Mouse (Mus musculus) forebrain, embryonic 11.5 days (tissue): ENCODE results near the gene Rnf149. TPM values are rescaled to one million over a fixed set of nuclear protein-coding genes. Genes with fewer than 3 reads are reported as not detected.

Experiments
- ATAC-seq: fragments of 200-750 bp; cut with Nextera tagmentation; replicated peaks from 2 replicates; pipeline ENCODE4 v1.8.0; 2017; ENCODE audit warnings: moderate TSS enrichment; ENCODE audit not compliant: low FRiP score
- DNase-seq: peaks from one replicate; pipeline ENCODE4 v3.0.0-alpha.2; 2017; ENCODE audit warnings: low spot score
- H3K27ac ChIP-seq: fragments of 300-500 bp; sonication (generic); 2 replicates; pipeline ENCODE4 v1.5.1; 2014; ENCODE audit warnings: low read depth, low read length
- H3K27me3 ChIP-seq: fragments of 300-500 bp; sonication (generic); 2 replicates; pipeline ENCODE4 v1.6.1; 2014; ENCODE audit warnings: mild to moderate bottlenecking, low read length, mixed read lengths; ENCODE audit not compliant: control insufficient read depth, insufficient read depth
- H3K36me3 ChIP-seq: fragments of 300-500 bp; sonication (generic); 2 replicates; pipeline ENCODE4 v1.6.1; 2014; ENCODE audit warnings: mild to moderate bottlenecking, low read length, moderate library complexity, mixed read lengths; ENCODE audit not compliant: control insufficient read depth, insufficient read depth
- H3K4me1 ChIP-seq: fragments of 300-500 bp; sonication (generic); replicated peaks from 2 replicates; pipeline ENCODE4 v1.6.1; 2014; ENCODE audit warnings: low read length, mixed read lengths; ENCODE audit not compliant: control insufficient read depth, insufficient read depth
- H3K4me2 ChIP-seq: fragments of 300-500 bp; sonication (generic); 2 replicates; pipeline ENCODE4 v1.6.1; 2014; ENCODE audit warnings: low read depth, mild to moderate bottlenecking, low read length, moderate library complexity, mixed read lengths; ENCODE audit not compliant: severe bottlenecking
- H3K4me3 ChIP-seq: fragments of 300-500 bp; sonication (generic); 2 replicates; pipeline ENCODE4 v1.5.1; 2014; ENCODE audit warnings: low read depth, low read length
- H3K9ac ChIP-seq: fragments of 300-500 bp; sonication (generic); 2 replicates; pipeline ENCODE4 v1.6.1; 2014; ENCODE audit warnings: low read length
- H3K9me3 ChIP-seq: fragments of 300-500 bp; sonication (generic); 2 replicates; pipeline ENCODE4 v1.6.1; 2016; ENCODE audit warnings: low read length, mixed read lengths; ENCODE audit not compliant: control insufficient read depth
- WGBS: fragments of 180-500 bp; shearing (Covaris S2); extraction: QIAGEN DNeasy Blood & Tissue Kit; methylation state at CpG from one replicate; pipeline ENCODE4 v1.1.7; 2014; 5-methylcytosine and 5-hydroxymethylcytosine counted together
- polyA plus RNA-seq: library from polyadenylated mRNA; unstranded; fragments of >200 nt; fragmentation: Nextera tagmentation; extraction: Ambion mirVana; gene quantifications from 2 replicates; pipeline ENCODE4 v1.2.1, GENCODE M21; 2014

Gene Rnf149
- polyA plus RNA-seq, 1 experiment from 2014 or later = 26.6 TPM

- Histone ChIP-seq H3K4me3 (no peak overlapping the region), H3K36me3 (no peaks in the 10 kb centered on the region), H3K9me3 (no peaks in the 10 kb centered on the region), H3K4me1 (no peaks in the 10 kb centered on the region), H3K27me3 (no peaks in the 10 kb centered on the region), H3K4me2 (no peak overlapping the region), H3K9ac (no peak overlapping the region), H3K27ac (no peak overlapping the region)
- WGBS = 62% methylated on average over 4 of the region's 4 CpGs
- DNase-seq (no peak), ATAC-seq (no peak)
These were observed 46.2 kb downstream of the Rnf149 start for GRCm38 (mm10) chr1:39531036-39531435.

- ATAC-seq (no peak), DNase-seq (peak; percentile 76)
- 41% methylated on average over 13 of the region's 13 CpGs for WGBS
- Histone ChIP-seq H3K9me3 (no peaks in the 10 kb centered on the region), H3K4me3 (no peak overlapping the region), H3K27me3 (no peaks in the 10 kb centered on the region), H3K4me2 (no peak overlapping the region), H3K27ac (no peak overlapping the region), H3K36me3 (no peaks in the 10 kb centered on the region), H3K9ac (no peak overlapping the region), H3K4me1 (no peaks in the 10 kb centered on the region)
These were observed 46.8 kb downstream of the Rnf149 start for GRCm38 (mm10) chr1:39530258-39530943.

GRCm38 (mm10) chr1:39528319-39528718 lies 48.9 kb downstream of the Rnf149 start:
- no peak overlapping the region for H3K4me2 ChIP-seq
- H3K9ac ChIP-seq = no peak overlapping the region
- H3K27ac ChIP-seq = no peak overlapping the region
- ATAC-seq (no peak), DNase-seq (no peak)
- no peaks in the 10 kb centered on the region for H3K4me1 ChIP-seq
- no peaks in the 10 kb centered on the region for H3K27me3 ChIP-seq
- no peaks in the 10 kb centered on the region for H3K9me3 ChIP-seq
- WGBS = 43% methylated on average over 6 of the region's 6 CpGs
- no peaks in the 10 kb centered on the region for H3K36me3 ChIP-seq
- no peak overlapping the region for H3K4me3 ChIP-seq

GRCm38 (mm10) chr1:39527432-39527831 lies 49.8 kb downstream of the Rnf149 start:
- Histone ChIP-seq H3K4me1 (no peaks in the 10 kb centered on the region), H3K9me3 (no peaks in the 10 kb centered on the region), H3K36me3 (no peaks in the 10 kb centered on the region), H3K27me3 (no peaks in the 10 kb centered on the region), H3K27ac (no peak overlapping the region), H3K9ac (no peak overlapping the region), H3K4me2 (no peak overlapping the region), H3K4me3 (no peak overlapping the region)
- WGBS = 8% methylated on average over 7 of the region's 7 CpGs
- ATAC-seq = no peak
- DNase-seq = peak; percentile 89

DNA sequence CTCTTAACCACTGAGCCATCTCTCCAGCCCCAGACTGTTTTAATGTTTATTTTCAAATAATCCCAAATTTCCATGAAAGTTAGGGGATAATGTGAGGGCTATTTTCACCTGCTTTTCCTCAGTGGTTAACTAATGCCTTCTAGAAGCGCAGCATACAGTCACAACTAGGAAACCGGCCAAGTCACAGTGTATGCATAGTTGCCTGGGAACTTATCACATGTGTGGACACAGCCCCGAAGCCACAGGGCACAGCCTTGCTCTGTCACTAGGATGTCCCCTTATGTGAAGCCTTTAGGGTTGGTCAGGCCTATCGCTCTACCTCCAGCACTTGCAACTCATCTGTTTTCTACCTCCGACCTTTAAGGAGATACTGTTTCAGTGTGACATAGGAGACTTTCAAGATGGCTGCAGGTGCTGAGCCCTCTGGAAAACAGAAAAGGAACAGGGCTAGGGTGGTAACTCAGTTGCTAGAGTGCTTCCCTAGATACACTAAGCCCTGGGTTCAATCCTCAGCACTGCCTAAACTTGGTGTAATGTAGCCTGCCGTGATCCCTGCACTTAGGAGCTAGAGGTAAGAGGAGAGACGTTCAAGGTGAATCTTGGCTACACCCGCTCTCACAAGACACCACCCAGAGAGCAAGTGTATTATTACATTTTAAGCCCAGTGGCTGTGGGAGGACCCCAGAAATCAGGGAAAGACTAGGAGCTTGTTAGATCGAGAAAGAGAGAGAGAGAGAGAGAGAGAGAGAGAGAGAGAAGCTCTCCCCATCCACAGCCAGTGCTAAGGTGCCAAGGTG lies 50.6 kb downstream of the Rnf149 start:
- no peaks in the 10 kb centered on the region for H3K4me1 ChIP-seq
- WGBS = 87% methylated on average over 9 of the region's 9 CpGs

GRCm38 (mm10) chr1:39525763-39526162 lies 51.4 kb downstream of the Rnf149 start:
- no peaks in the 10 kb centered on the region for H3K9me3 ChIP-seq
- ATAC-seq (no peak), DNase-seq (no peak)
- no peaks in the 10 kb centered on the region for H3K36me3 ChIP-seq
- H3K27ac ChIP-seq = no peak overlapping the region
- no peaks in the 10 kb centered on the region for H3K27me3 ChIP-seq
- H3K9ac ChIP-seq = no peak overlapping the region
- no peaks in the 10 kb centered on the region for H3K4me1 ChIP-seq
- H3K4me2 ChIP-seq = no peak overlapping the region
- 84% methylated on average over 7 of the region's 7 CpGs for WGBS
- no peak overlapping the region for H3K4me3 ChIP-seq

More for the DNA sequence above, 50.6 kb downstream of the Rnf149 start:
- no peaks in the 10 kb centered on the region for H3K9me3 ChIP-seq
- ATAC-seq (no peak), DNase-seq (no peak)
- H3K36me3 ChIP-seq = no peaks in the 10 kb centered on the region
- H3K4me3 ChIP-seq = no peak overlapping the region
- no peak overlapping the region for H3K9ac ChIP-seq
- H3K27me3 ChIP-seq = no peaks in the 10 kb centered on the region
- H3K4me2 ChIP-seq = no peak overlapping the region
- no peak overlapping the region for H3K27ac ChIP-seq

DNA sequence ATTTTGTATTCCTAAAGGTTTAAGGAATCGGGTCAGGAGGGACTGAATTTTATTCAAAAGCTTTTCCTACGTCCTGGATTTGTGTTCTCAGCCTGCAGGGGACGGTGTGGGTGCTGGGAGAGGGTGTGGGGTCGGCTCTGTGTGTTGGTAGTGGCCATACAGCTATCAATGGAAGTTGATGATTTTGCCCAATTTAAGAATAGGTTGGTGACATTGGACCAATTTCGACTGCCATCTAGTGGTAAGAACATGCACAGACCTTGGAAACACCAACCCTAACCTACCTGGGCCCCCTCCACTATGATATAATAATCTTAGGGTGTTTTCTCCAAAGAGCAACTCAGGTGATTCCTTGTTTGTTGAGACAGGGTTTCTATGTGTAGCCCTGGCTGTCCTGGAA lies 54.7 kb downstream of the Rnf149 start:
- no peak overlapping the region for H3K4me3 ChIP-seq
- 30% methylated on average over 5 of the region's 5 CpGs for WGBS
- no peak overlapping the region for H3K9ac ChIP-seq
- H3K27ac ChIP-seq = no peak overlapping the region
- H3K36me3 ChIP-seq = no peaks in the 10 kb centered on the region
- DNase-seq (no peak), ATAC-seq (no peak)
- H3K4me1 ChIP-seq = no peaks in the 10 kb centered on the region
- H3K9me3 ChIP-seq = no peaks in the 10 kb centered on the region; the same call in 1 of the 2 replicates
- no peaks in the 10 kb centered on the region for H3K27me3 ChIP-seq
- H3K4me2 ChIP-seq = no peak overlapping the region

- no peak overlapping the region for H3K9ac ChIP-seq
- no peak for DNase-seq
- 91% methylated on average over 7 of the region's 7 CpGs for WGBS
- no peaks in the 10 kb centered on the region for H3K27me3 ChIP-seq
- no peak for ATAC-seq
- no peaks in the 10 kb centered on the region for H3K36me3 ChIP-seq
- no peaks in the 10 kb centered on the region for H3K4me1 ChIP-seq
- no peaks in the 10 kb centered on the region; the same call in 1 of the 2 replicates for H3K9me3 ChIP-seq
- no peak overlapping the region for H3K4me3 ChIP-seq
- no peak overlapping the region for H3K27ac ChIP-seq
- H3K4me2 ChIP-seq = no peak overlapping the region
These were observed 55.9 kb downstream of the Rnf149 start for GRCm38 (mm10) chr1:39521326-39521725.
